Mouse (Mus musculus): Measurements from ENCODE around the gene Stra8. TPM values are rescaled to one million over a fixed set of nuclear protein-coding genes. Genes with fewer than 3 reads are reported as not detected.

Stra8 gene
- not detected in 2 replicates for polyA plus RNA-seq (2016; fragmentation: Nextera tagmentation; extraction: Ambion mirVana)

GRCm38 (mm10) chr6:34919956-34920355, at the start of gene Stra8:
TSS of gene Stra8 (plus strand) at chr6:34920163.
- Histone ChIP-seq H3K9me3 (replicated peaks) (no peaks in the 10 kb centered on the region), H3K27ac (replicated peaks) (no peak within 1 kb of the TSS), H3K4me1 (no peaks in the 10 kb centered on the region), H3K4me3 (no peak within 1 kb of the TSS), H3K36me3 (no peaks in the 10 kb centered on the region), H3K27me3 (ENCODE audit: low read depth, poor library complexity, severe bottlenecking) (no peaks in the 10 kb centered on the region)
- 56% methylated on average over 10 of the region's 10 CpGs for WGBS
- no peak for DNase-seq (ENCODE audit: low spot score)

GRCm38 (mm10) chr6:34870724-34871123, 49.2 kb upstream of the Stra8 start:
- no peak overlapping the region for H3K4me3 ChIP-seq
- DNase-seq (ENCODE audit: low spot score) = peak; percentile 9
- WGBS = 83% methylated on average over 5 of the region's 5 CpGs
- H3K4me1 ChIP-seq = peaks cover 21% of the 10 kb centered on the region
- no peaks in the 10 kb centered on the region for H3K9me3 ChIP-seq (replicated peaks)
- peaks cover 15% of the 10 kb centered on the region for H3K36me3 ChIP-seq
- no peaks in the 10 kb centered on the region for H3K27me3 ChIP-seq (ENCODE audit: low read depth, poor library complexity, severe bottlenecking)
- no peak overlapping the region for H3K27ac ChIP-seq (replicated peaks)

GRCm38 (mm10) chr6:34871929-34872328, 48.0 kb upstream of the Stra8 start:
- H3K27me3 ChIP-seq (ENCODE audit: low read depth, poor library complexity, severe bottlenecking) = no peaks in the 10 kb centered on the region
- H3K4me3 ChIP-seq = no peak overlapping the region
- no peak overlapping the region for H3K27ac ChIP-seq (replicated peaks)
- H3K9me3 ChIP-seq (replicated peaks) = no peaks in the 10 kb centered on the region
- peaks cover 26% of the 10 kb centered on the region for H3K4me1 ChIP-seq
- WGBS = 92% methylated on average over 7 of the region's 7 CpGs
- peaks cover 22% of the 10 kb centered on the region for H3K36me3 ChIP-seq
- DNase-seq (ENCODE audit: low spot score) = peak; percentile 10

- Histone ChIP-seq H3K9me3 (replicated peaks) (no peaks in the 10 kb centered on the region), H3K27me3 (ENCODE audit: low read depth, poor library complexity, severe bottlenecking) (no peaks in the 10 kb centered on the region), H3K4me1 (peaks cover 28% of the 10 kb centered on the region), H3K27ac (replicated peaks) (no peak overlapping the region), H3K36me3 (peaks cover 22% of the 10 kb centered on the region), H3K4me3 (no peak overlapping the region)
- WGBS = 85% methylated on average over 10 of the region's 10 CpGs
- DNase-seq (ENCODE audit: low spot score) = peak; percentile 11
Measured at GRCm38 (mm10) chr6:34872871-34873270, 47.1 kb upstream of the Stra8 start.

- peaks cover 26% of the 10 kb centered on the region for H3K36me3 ChIP-seq
- DNase-seq (ENCODE audit: low spot score) = peak; percentile 11
- WGBS = 78% methylated on average over 21 of the region's 21 CpGs
- H3K27me3 ChIP-seq (ENCODE audit: low read depth, poor library complexity, severe bottlenecking) = no peaks in the 10 kb centered on the region
- no peak overlapping the region for H3K4me3 ChIP-seq
- H3K27ac ChIP-seq (replicated peaks) = 0 out of 2 replicates have a peak overlapping the region, but pooled peaks have one; percentile 2
- peaks cover 38% of the 10 kb centered on the region for H3K4me1 ChIP-seq
- H3K9me3 ChIP-seq (replicated peaks) = no peaks in the 10 kb centered on the region
Measured at GRCm38 (mm10) chr6:34874101-34874921, 45.7 kb upstream of the Stra8 start.

- Histone ChIP-seq H3K36me3 (peaks cover 36% of the 10 kb centered on the region), H3K27ac (replicated peaks) (peak overlapping the region; percentile 2; the same call in 1 of the 2 replicates), H3K4me1 (peaks cover 36% of the 10 kb centered on the region), H3K27me3 (ENCODE audit: low read depth, poor library complexity, severe bottlenecking) (no peaks in the 10 kb centered on the region), H3K9me3 (replicated peaks) (no peaks in the 10 kb centered on the region), H3K4me3 (no peak overlapping the region)
- peak; percentile 10 for DNase-seq (ENCODE audit: low spot score)
- 89% methylated on average over 15 of the region's 15 CpGs for WGBS
Measured at GRCm38 (mm10) chr6:34875268-34875761, 44.6 kb upstream of the Stra8 start.

- H3K9me3 ChIP-seq (replicated peaks) = no peaks in the 10 kb centered on the region
- H3K27ac ChIP-seq (replicated peaks) = peak overlapping the region; percentile 89
- peaks cover 32% of the 10 kb centered on the region for H3K4me1 ChIP-seq
- H3K4me3 ChIP-seq = peak overlapping the region; percentile 62
- H3K36me3 ChIP-seq = peaks cover 45% of the 10 kb centered on the region
- WGBS = 60% methylated on average over 12 of the region's 12 CpGs
- no peaks in the 10 kb centered on the region for H3K27me3 ChIP-seq (ENCODE audit: low read depth, poor library complexity, severe bottlenecking)
- no peak for DNase-seq (ENCODE audit: low spot score)
Measured at GRCm38 (mm10) chr6:34875966-34876834, 43.8 kb upstream of the Stra8 start.

- Histone ChIP-seq H3K27ac (replicated peaks) (peak overlapping the region; percentile 89), H3K4me3 (peak overlapping the region; percentile 62), H3K36me3 (peaks cover 49% of the 10 kb centered on the region), H3K27me3 (ENCODE audit: low read depth, poor library complexity, severe bottlenecking) (no peaks in the 10 kb centered on the region), H3K9me3 (replicated peaks) (no peaks in the 10 kb centered on the region), H3K4me1 (peaks cover 32% of the 10 kb centered on the region)
- WGBS = 60% methylated on average over 2 of the region's 2 CpGs
- DNase-seq (ENCODE audit: low spot score) = no peak
Measured at GRCm38 (mm10) chr6:34876835-34877156, 43.2 kb upstream of the Stra8 start.

- Histone ChIP-seq H3K9me3 (replicated peaks) (no peaks in the 10 kb centered on the region), H3K27me3 (ENCODE audit: low read depth, poor library complexity, severe bottlenecking) (no peaks in the 10 kb centered on the region), H3K4me1 (peaks cover 32% of the 10 kb centered on the region), H3K27ac (replicated peaks) (peak within 1 kb of the TSS; percentile 89), H3K36me3 (peaks cover 58% of the 10 kb centered on the region), H3K4me3 (peak within 1 kb of the TSS; percentile 62)
- DNase-seq (ENCODE audit: low spot score) = peak; percentile 91
- WGBS = under 1% methylated on average over 56 of the region's 56 CpGs
Measured at GRCm38 (mm10) chr6:34877509-34878321, 42.2 kb upstream of the Stra8 start, which contains the start of gene Cyren. TSS of gene Cyren (minus strand) at chr6:34878060.

GRCm38 (mm10) chr6:34879101-34879740, 40.7 kb upstream of the Stra8 start:
- Histone ChIP-seq H3K36me3 (peaks cover 63% of the 10 kb centered on the region), H3K4me1 (peaks cover 32% of the 10 kb centered on the region)
- WGBS = 87% methylated on average over 16 of the region's 16 CpGs

GRCm38 (mm10) chr6:34879911-34880475, 40.0 kb upstream of the Stra8 start:
- DNase-seq (ENCODE audit: low spot score) = no peak
- Histone ChIP-seq H3K27ac (replicated peaks) (no peak overlapping the region), H3K4me3 (no peak overlapping the region), H3K4me1 (peaks cover 32% of the 10 kb centered on the region), H3K36me3 (peaks cover 71% of the 10 kb centered on the region), H3K9me3 (replicated peaks) (no peaks in the 10 kb centered on the region), H3K27me3 (ENCODE audit: low read depth, poor library complexity, severe bottlenecking) (no peaks in the 10 kb centered on the region)
- WGBS = 59% methylated on average over 6 of the region's 6 CpGs

More at GRCm38 (mm10) chr6:34879101-34879740, 40.7 kb upstream of the Stra8 start:
- DNase-seq (ENCODE audit: low spot score) = no peak
- Histone ChIP-seq H3K4me3 (no peak overlapping the region), H3K27me3 (ENCODE audit: low read depth, poor library complexity, severe bottlenecking) (no peaks in the 10 kb centered on the region), H3K27ac (replicated peaks) (no peak overlapping the region), H3K9me3 (replicated peaks) (no peaks in the 10 kb centered on the region)
